Mouse (Mus musculus) stomach, postnatal 0 days (tissue): Measurements from ENCODE around the gene Hbq1b.

Source experiments
- CTCF ChIP-seq: IDR thresholded peaks from 2 replicates; pipeline ENCODE4 v1.5.1; 2016; ENCODE audit warnings: antibody characterized with exemption, low read depth, mild to moderate bottlenecking, moderate library complexity
- EP300 ChIP-seq: optimal IDR thresholded peaks from 2 replicates; pipeline ENCODE3; 2016; ENCODE audit warnings: antibody characterized with exemption

DNA sequence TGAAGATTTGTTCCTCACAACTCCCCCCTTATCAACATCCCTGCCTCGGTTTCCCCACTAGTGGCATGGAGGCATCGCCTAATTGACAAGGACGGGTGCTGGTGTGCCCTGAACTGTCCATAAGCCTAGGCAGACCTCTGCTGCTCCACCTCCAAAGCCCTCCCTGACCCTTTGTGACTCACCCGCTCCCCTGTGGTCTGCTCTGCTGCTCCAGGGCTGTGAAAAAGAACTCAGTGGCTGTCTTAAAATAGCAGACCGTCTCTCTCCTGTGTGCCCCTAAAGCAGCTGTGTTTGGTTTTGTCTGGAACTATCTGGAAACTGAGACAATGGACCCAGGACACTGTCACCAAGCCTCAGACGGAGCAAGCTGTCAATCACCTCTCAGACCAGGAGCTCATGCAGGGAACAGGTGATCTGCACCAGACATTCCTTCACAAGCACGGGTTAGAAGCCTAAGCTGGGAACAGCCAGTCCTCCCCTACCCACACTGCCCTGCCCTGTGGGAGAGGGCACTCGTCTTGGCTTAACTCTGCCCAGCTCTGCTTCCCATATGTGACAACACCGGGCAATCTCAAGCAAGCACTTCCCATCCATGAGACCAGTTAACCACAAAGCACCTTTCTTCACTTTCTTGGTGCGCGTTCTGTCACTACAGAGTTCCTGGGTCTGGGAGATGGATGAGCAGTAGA lies 33.9 kb downstream of the Hbq1b start:
- TF ChIP-seq CTCF (no peak), EP300 (no peak)
